Mouse (Mus musculus): ENCODE measurements at regions not wholly inside any gene's neighbourhood (a gene's known extent, or its start where the extent isn't known, plus 50 kb on each side); places are given as distances from the start of the nearest gene placed in this dataset.

DNA sequence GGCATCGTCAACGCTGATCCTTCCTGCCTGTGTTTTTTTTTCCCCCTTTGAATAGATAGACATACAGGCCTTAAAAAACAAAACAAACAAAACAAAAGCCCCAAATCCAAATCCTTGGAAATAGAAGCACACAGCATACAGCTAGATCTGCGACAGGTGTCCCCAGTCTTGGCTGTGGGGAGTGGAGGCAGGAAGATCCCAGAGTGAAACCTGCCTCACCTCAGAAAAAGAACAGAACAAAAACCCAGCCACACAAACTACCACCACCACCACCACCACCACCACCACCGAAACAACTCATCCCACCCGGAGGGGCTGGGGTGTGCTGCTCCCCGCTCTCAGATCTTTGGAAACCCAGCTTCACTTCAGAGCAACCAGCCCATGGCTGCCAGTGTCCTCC, 64.0 kb downstream of the Syf2 start:
- TF ChIP-seq CTCF (IDR thresholded peaks at IDR 0.05; ENCODE audit: insufficient read depth, low read depth, low read length) (no peak), POLR2A (IDR thresholded peaks at IDR 0.05; ENCODE audit: insufficient read depth, low read depth, low read length) (no peak)
